Mouse (Mus musculus) midbrain, embryonic 13.5 days (tissue): ENCODE data around the gene Gm20662. TPM values are rescaled to one million over a fixed set of nuclear protein-coding genes. Genes with fewer than 3 reads are reported as not detected.
A peak's percentile ranks its signal among the peaks of the same experiment; 100 is the strongest.
"Not testable (repeated sequence)": the region's sequence is repeated elsewhere in the genome, so short reads cannot be mapped to it uniquely, and the experiment has no call there.

Source experiments
- ATAC-seq: fragments of 200-750 bp; cut with Nextera tagmentation; 2 replicates; pipeline ENCODE4 v1.8.0; 2017; ENCODE audit warnings: mild to moderate bottlenecking, moderate TSS enrichment, moderate library complexity
- H3K27ac ChIP-seq: fragments of 300-500 bp; sonication (generic); 2 replicates; pipeline ENCODE4 v1.5.1; 2015; ENCODE audit warnings: inconsistent platforms, mild to moderate bottlenecking, moderate library complexity
- H3K27me3 ChIP-seq: fragments of 300-500 bp; sonication (generic); 2 replicates; pipeline ENCODE4 v1.6.1; 2015; ENCODE audit warnings: mild to moderate bottlenecking, inconsistent platforms
- H3K36me3 ChIP-seq: fragments of 300-500 bp; sonication (generic); 2 replicates; pipeline ENCODE4 v1.6.1; 2015; ENCODE audit warnings: mild to moderate bottlenecking, inconsistent platforms
- H3K4me1 ChIP-seq: fragments of 300-500 bp; sonication (generic); replicated peaks from 2 replicates; pipeline ENCODE4 v1.6.1; 2015; ENCODE audit warnings: inconsistent platforms
- H3K4me2 ChIP-seq: fragments of 300-500 bp; sonication (generic); replicated peaks from 2 replicates; pipeline ENCODE4 v1.6.1; 2015; ENCODE audit warnings: moderate library complexity, mild to moderate bottlenecking, inconsistent platforms
- H3K4me3 ChIP-seq: fragments of 300-500 bp; sonication (generic); replicated peaks from 2 replicates; pipeline ENCODE4 v1.5.1; 2015; ENCODE audit warnings: mild to moderate bottlenecking, inconsistent platforms
- H3K9ac ChIP-seq: fragments of 300-500 bp; sonication (generic); replicated peaks from 2 replicates; pipeline ENCODE4 v1.6.1; 2015; ENCODE audit warnings: mild to moderate bottlenecking, inconsistent platforms
- H3K9me3 ChIP-seq: fragments of 300-500 bp; sonication (generic); 2 replicates; pipeline ENCODE4 v1.6.1; 2016; ENCODE audit warnings: mild to moderate bottlenecking, inconsistent platforms
- WGBS: fragments of 180-500 bp; shearing (Covaris S2); methylation state at CpG from one replicate; pipeline ENCODE4 v1.1.7; 2015; 5-methylcytosine and 5-hydroxymethylcytosine counted together
- polyA plus RNA-seq: library from polyadenylated mRNA; unstranded; fragments of >200 nt; fragmentation: Nextera tagmentation; extraction: Ambion mirVana; gene quantifications from 2 replicates; pipeline ENCODE4 v1.2.1, GENCODE M21; 2015

The Gm20662 gene
- polyA plus RNA-seq, 1 experiment from 2014 or later = 0.36 TPM

- 68% methylated on average over 2 of the region's 2 CpGs for WGBS
- Histone ChIP-seq H3K27me3 (no peaks in the 10 kb centered on the region), H3K4me1 (no peaks in the 10 kb centered on the region), H3K4me2 (no peak overlapping the region), H3K9ac (no peak overlapping the region), H3K4me3 (no peak overlapping the region), H3K9me3 (no peaks in the 10 kb centered on the region), H3K27ac (no peak overlapping the region), H3K36me3 (no peaks in the 10 kb centered on the region)
- ATAC-seq = no peak
Observed at GRCm38 (mm10) chr9:107994464-107994863, 1.7 kb upstream of the Gm20662 start.

DNA sequence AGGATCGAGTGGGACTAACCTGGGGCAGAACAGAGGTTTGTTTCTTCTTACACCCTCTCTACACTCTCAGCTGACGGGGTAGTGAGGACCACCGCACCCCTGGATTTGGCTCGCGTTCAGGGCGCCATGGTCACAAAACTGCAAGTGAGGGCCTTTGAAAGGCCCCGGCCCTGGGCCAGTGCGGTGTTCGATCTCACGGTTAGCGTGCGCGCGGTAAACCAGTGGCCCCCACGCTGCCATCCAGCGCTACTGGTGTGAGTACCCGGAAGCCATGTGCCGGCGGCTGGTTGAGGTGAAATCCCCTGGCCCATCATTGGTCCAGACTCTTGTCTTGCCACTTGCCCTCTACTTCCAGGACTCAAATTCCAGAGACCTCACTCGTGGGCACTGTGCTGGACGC, 636 bp upstream of the Gm20662 start:
- no peak overlapping the region for H3K27ac ChIP-seq
- no peak overlapping the region for H3K4me3 ChIP-seq
- H3K4me1 ChIP-seq = no peaks in the 10 kb centered on the region
- no peaks in the 10 kb centered on the region for H3K36me3 ChIP-seq
- ATAC-seq = no peak
- no peak overlapping the region for H3K4me2 ChIP-seq
- WGBS = 93% methylated on average over 21 of the region's 21 CpGs
- H3K27me3 ChIP-seq = no peaks in the 10 kb centered on the region
- H3K9me3 ChIP-seq = no peaks in the 10 kb centered on the region
- H3K9ac ChIP-seq = no peak overlapping the region

DNA sequence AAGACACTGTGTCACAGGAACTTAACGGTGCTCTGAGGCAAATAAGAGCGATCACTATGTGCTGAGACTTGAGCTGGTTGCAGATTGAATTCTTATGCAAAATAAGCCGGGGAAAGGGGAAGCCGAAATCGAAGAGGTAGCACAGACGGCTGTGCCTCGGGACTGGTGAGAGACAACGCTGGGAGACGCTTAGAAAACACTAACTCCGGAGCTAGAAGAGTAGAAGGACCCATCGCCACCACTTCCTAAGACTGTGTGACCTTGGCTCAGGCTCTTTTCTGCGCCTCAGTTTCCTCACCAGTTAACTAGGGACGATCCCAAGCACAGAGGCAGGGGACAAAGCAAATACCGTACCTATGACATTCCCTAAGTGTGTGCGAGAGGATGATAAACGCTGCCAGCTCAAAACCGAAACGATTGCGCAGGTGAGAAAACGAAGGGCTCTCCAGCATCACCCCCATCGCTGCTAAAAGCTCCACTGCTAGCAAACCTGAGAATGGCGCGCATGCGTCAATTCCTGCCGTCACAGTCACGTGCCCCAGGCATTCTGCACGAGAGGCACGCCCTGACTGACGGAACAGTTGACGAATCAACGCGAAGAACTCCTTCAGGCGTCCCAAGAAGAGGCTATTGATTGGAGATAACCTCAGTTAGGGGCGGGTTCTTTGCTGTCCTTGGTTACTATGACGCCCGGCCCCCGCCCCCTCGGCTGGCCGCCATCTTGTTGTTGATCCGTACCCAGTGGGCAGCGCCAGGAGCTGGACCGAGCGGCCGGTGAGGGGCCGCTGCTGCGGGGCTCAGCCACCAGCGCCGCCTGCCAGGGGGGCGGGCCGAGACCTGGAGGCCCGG, 6.0 kb downstream of the Gm20662 start, which contains the start of gene Ip6k1:
Gene Ip6k1, plus strand, starts transcription at position 580 of the 849 bp plus-strand sequence.
- peaks cover 40% of the 10 kb centered on the region for H3K4me1 ChIP-seq
- peak; percentile 98 for ATAC-seq
- H3K9me3 ChIP-seq = no peaks in the 10 kb centered on the region
- H3K27ac ChIP-seq = peak within 1 kb of the TSS; percentile 97
- under 1% methylated on average over 51 of the region's 51 CpGs for WGBS
- H3K4me3 ChIP-seq = peak within 1 kb of the TSS; percentile 94
- H3K27me3 ChIP-seq = no peaks in the 10 kb centered on the region
- no peaks in the 10 kb centered on the region for H3K36me3 ChIP-seq
- H3K4me2 ChIP-seq = peak within 1 kb of the TSS; percentile 88
- peak within 1 kb of the TSS; percentile 98 for H3K9ac ChIP-seq

- H3K27ac ChIP-seq = peak overlapping the region; percentile 97
Observed at GRCm38 (mm10) chr9:108002778-108003530, 6.8 kb downstream of the Gm20662 start.

DNA sequence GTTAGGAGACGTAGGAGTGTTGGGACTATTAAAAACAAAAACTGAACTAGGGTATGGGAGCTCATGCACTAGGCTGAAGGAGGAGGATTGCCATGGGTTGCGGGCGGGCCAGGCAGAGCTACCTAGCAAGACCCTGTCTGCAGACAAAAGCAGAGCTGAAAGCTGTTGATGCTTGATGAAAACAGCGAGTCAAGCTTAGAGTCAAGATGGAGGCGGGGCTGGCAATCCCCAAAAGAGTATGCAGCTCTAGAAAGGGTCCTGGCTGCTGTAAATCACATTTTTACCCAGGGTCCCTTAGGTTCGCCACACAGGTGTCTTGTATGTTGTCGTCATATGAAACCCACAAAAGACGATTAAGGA, 7.4 kb downstream of the Gm20662 start:
- H3K9ac ChIP-seq = peak overlapping the region; percentile 98
- H3K4me2 ChIP-seq = peak overlapping the region; percentile 88
- WGBS = 16% methylated on average over 8 of the region's 8 CpGs
- H3K27ac ChIP-seq = peak overlapping the region; percentile 97
- no peaks in the 10 kb centered on the region for H3K27me3 ChIP-seq
- H3K36me3 ChIP-seq = no peaks in the 10 kb centered on the region
- no peak for ATAC-seq
- H3K9me3 ChIP-seq = no peaks in the 10 kb centered on the region
- H3K4me3 ChIP-seq = peak overlapping the region; percentile 94
- peaks cover 40% of the 10 kb centered on the region for H3K4me1 ChIP-seq

More at GRCm38 (mm10) chr9:108002778-108003530, 6.8 kb downstream of the Gm20662 start:
- Histone ChIP-seq H3K4me2 (peak overlapping the region; percentile 88), H3K9me3 (no peaks in the 10 kb centered on the region), H3K36me3 (no peaks in the 10 kb centered on the region), H3K9ac (peak overlapping the region; percentile 98), H3K4me1 (peaks cover 40% of the 10 kb centered on the region), H3K4me3 (peak overlapping the region; percentile 94), H3K27me3 (no peaks in the 10 kb centered on the region)
- WGBS = under 1% methylated on average over 50 of the region's 50 CpGs
- ATAC-seq = peak; percentile 70; the same call in 1 of the 2 replicates

DNA sequence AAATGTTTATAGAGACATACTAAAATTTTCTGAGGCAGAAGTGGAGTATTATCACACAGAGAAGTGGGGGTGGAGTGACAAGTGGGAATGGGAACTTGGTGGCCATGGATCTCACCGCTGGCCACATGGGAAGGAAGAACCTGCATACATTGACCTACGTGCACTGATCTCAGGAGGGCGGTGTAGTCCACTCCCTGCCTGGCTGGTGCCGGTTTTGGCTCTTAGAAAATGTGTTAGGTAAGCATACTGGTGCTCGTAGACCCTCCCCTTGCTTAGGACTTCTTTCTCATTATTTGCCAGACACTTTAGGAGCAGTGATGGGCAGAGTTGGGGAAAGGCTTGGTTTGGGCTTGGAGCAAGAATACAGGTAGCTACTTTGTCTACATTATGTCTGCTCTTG, 11.9 kb downstream of the Gm20662 start:
- H3K9me3 ChIP-seq = no peaks in the 10 kb centered on the region
- no peaks in the 10 kb centered on the region for H3K27me3 ChIP-seq
- no peak for ATAC-seq
- no peak overlapping the region for H3K4me3 ChIP-seq
- no peak overlapping the region for H3K4me2 ChIP-seq
- H3K4me1 ChIP-seq = peaks cover 33% of the 10 kb centered on the region
- H3K27ac ChIP-seq = no peak overlapping the region
- no peak overlapping the region for H3K9ac ChIP-seq
- H3K36me3 ChIP-seq = peaks cover 7% of the 10 kb centered on the region; the same call in 1 of the 2 replicates
- WGBS = 92% methylated on average over 5 of the region's 5 CpGs

DNA sequence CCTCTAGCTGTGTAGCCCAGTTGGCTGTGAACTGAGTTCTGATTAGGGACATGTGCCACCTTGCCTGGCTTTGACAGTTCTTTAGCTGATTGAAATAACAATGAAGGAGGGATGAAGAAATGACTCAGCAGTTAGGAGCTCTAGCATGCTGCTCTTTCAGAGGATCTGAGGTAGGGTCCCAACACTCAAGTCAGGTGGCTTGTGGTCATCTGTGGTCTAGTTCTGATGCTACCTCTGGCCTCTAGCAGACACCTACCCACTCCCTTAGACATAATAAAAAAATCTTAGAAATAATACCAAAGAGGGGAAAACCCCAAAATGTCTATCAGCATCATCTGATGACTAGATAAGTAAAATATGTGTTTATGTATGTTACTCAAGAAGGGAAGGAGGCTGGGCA, 14.2 kb downstream of the Gm20662 start:
- Histone ChIP-seq H3K9me3 (no peaks in the 10 kb centered on the region), H3K4me3 (no peak overlapping the region), H3K27me3 (no peaks in the 10 kb centered on the region), H3K36me3 (peaks cover 7% of the 10 kb centered on the region; the same call in 1 of the 2 replicates), H3K27ac (no peak overlapping the region), H3K4me1 (peaks cover 12% of the 10 kb centered on the region), H3K9ac (no peak overlapping the region), H3K4me2 (no peak overlapping the region)
- no peak for ATAC-seq

GRCm38 (mm10) chr9:108013577-108013976, 17.4 kb downstream of the Gm20662 start:
- WGBS = 98% methylated on average over 2 of the region's 2 CpGs
- not testable (repeated sequence) for H3K36me3 ChIP-seq, H3K27ac ChIP-seq, H3K9me3 ChIP-seq, H3K4me2 ChIP-seq, H3K4me1 ChIP-seq, H3K4me3 ChIP-seq, H3K9ac ChIP-seq, ATAC-seq, H3K27me3 ChIP-seq

GRCm38 (mm10) chr9:108017127-108017526, 21.0 kb downstream of the Gm20662 start:
- Histone ChIP-seq H3K36me3 (peaks cover 7% of the 10 kb centered on the region; the same call in 1 of the 2 replicates), H3K27me3 (no peaks in the 10 kb centered on the region)
- WGBS = 83% methylated on average over 3 of the region's 3 CpGs

GRCm38 (mm10) chr9:108020741-108021140, 24.6 kb downstream of the Gm20662 start:
- Histone ChIP-seq H3K4me3 (no peak overlapping the region), H3K27me3 (no peaks in the 10 kb centered on the region), H3K4me2 (no peak overlapping the region), H3K9me3 (no peaks in the 10 kb centered on the region), H3K4me1 (no peaks in the 10 kb centered on the region), H3K9ac (no peak overlapping the region), H3K27ac (no peak overlapping the region), H3K36me3 (peaks cover 20% of the 10 kb centered on the region)
- no peak for ATAC-seq
- WGBS = 96% methylated on average over 1 of the region's 1 CpGs

More at GRCm38 (mm10) chr9:108017127-108017526, 21.0 kb downstream of the Gm20662 start:
- no peak overlapping the region for H3K4me3 ChIP-seq
- H3K27ac ChIP-seq = no peak overlapping the region
- H3K4me2 ChIP-seq = no peak overlapping the region
- no peak overlapping the region for H3K9ac ChIP-seq
- H3K9me3 ChIP-seq = no peaks in the 10 kb centered on the region
- H3K4me1 ChIP-seq = no peaks in the 10 kb centered on the region
- ATAC-seq = no peak

GRCm38 (mm10) chr9:108023216-108023615, 27.1 kb downstream of the Gm20662 start:
- no peak overlapping the region for H3K4me2 ChIP-seq
- H3K9ac ChIP-seq = no peak overlapping the region
- peaks cover 40% of the 10 kb centered on the region for H3K36me3 ChIP-seq
- no peaks in the 10 kb centered on the region for H3K9me3 ChIP-seq
- H3K4me3 ChIP-seq = no peak overlapping the region
- H3K27ac ChIP-seq = no peak overlapping the region
- ATAC-seq = no peak
- no peaks in the 10 kb centered on the region for H3K4me1 ChIP-seq
- no peaks in the 10 kb centered on the region for H3K27me3 ChIP-seq
- 92% methylated on average over 3 of the region's 3 CpGs for WGBS

DNA sequence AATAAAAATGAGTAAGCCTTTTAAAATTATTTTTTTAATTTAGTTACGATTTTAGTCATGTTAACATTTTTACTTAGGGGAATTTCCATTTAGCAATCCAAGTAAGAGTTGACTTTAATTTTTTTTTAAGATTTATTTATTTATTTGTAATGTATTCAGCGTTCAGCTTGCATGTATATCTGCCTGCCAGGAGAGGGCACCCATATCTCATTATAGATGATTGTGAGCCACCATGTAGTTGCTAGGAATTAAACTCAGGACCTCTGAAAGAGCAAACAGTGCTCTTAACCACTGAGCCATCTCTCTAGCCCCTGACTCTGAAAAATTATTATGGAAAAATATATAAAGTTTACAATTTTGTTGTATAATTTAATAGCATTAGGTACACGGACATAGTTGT, 30.4 kb downstream of the Gm20662 start:
- H3K9ac ChIP-seq = no peak overlapping the region
- no peak overlapping the region for H3K4me2 ChIP-seq
- H3K27me3 ChIP-seq = no peaks in the 10 kb centered on the region
- no peak overlapping the region for H3K4me3 ChIP-seq
- ATAC-seq = no peak
- H3K4me1 ChIP-seq = no peaks in the 10 kb centered on the region
- H3K9me3 ChIP-seq = no peaks in the 10 kb centered on the region
- WGBS = 93% methylated on average over 3 of the region's 3 CpGs
- H3K27ac ChIP-seq = no peak overlapping the region
- peaks cover 54% of the 10 kb centered on the region for H3K36me3 ChIP-seq
